Mouse (Mus musculus): Measurements from ENCODE around the gene Abtb2.
"Not testable (repeated sequence)": the region's sequence is repeated elsewhere in the genome, so short reads cannot be mapped to it uniquely, and the experiment has no call there.

Gene Abtb2

DNA sequence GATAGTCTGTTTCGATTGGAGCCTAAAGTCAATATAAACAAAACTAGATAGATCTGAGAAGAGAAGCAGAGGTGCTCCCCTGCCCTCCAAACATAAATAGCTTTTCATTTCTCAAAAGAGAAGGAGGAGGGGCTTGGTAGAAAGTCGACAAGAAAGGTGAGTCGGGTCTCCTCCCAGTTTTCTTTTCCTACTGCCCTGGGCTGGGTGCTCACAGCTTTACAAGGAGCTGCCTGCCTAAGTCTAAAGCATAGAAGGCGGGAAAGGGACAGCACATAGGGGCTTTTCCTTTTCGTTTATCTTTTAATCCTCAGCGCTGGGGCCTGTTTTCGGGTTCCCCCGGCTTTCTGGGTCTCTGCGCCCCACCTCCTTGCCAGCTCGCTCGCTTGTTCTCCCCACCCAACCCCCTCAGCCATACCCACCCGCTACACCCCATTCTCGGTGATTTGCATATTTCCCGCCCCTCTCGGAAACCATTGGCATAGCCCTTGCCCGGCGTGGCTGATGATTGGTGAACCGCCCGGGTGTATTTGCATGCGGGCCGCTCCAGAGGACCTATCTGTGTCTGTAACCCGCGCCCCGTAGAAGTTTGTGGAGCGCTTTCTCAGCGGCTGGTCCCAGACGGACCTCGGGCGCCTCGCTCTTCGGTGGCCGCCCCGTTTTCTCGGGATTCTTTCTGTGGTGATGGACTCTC is at the start of gene Abtb2:
Gene Abtb2 (plus strand): TSS at position 579 of the 691 bp plus-strand sequence.
- peak; percentile 78 to 85 for DNase-seq (ENCODE audit: low spot score in 2 of 2)

GRCm38 (mm10) chr2:103516472-103516871 is 49.6 kb upstream of the Abtb2 start:
- DNase-seq (ENCODE audit: low spot score in 2 of 2) = no peak

DNA sequence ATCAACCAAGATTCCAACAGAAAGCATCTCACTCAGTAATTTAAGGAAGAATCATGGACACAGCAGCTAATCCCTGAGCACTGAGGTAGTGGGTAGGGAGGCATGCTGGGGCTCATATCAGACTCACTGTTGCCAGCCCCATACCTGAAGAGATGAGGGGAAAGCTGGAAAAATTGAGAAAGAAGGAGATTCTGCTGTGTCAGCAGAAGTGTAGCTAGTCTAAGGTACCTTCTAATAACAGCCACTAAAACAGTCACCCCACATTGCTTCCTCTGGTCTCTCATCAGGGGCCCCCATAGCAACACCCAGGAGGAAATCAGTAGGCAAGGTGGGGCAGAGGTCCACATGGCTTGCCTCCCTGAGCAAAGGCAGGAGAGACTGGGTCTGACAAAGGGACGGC is 40.5 kb upstream of the Abtb2 start:
- DNase-seq (ENCODE audit: low spot score in 2 of 2) = no peak

- peak; percentile 57 to 72 for DNase-seq (ENCODE audit: low spot score in 2 of 2)
Observed at GRCm38 (mm10) chr2:103547132-103547531, 19.0 kb upstream of the Abtb2 start.

DNA sequence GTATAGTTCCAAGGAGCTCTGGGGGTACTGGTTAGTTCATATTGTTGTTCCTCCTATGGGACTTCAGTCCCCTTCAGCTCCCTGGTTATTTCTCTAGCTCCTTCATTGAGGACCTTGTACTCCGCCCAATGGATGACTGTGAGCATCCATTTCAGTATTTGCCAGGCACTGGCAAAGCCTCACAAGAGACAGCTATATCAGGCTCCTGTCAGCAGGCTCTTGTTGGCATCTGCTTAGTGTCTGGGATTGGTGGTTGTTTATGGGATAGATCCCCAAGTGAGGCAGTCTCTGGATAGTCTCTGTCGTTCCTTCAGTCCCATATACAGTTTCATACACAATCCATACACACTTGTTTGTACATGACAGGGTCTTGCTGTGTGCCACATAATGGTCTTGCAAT is 15.8 kb upstream of the Abtb2 start:
- not testable (repeated sequence) for DNase-seq (ENCODE audit: low spot score in 2 of 2)

GRCm38 (mm10) chr2:103554041-103554440 is 12.1 kb upstream of the Abtb2 start:
- no peak for DNase-seq (ENCODE audit: low spot score in 2 of 2)

GRCm38 (mm10) chr2:103556125-103556877 is 9.8 kb upstream of the Abtb2 start:
- DNase-seq (ENCODE audit: low spot score in 2 of 2) = no peak

GRCm38 (mm10) chr2:103560955-103561354 is 5.2 kb upstream of the Abtb2 start:
- DNase-seq (ENCODE audit: low spot score in 2 of 2) = no peak

DNA sequence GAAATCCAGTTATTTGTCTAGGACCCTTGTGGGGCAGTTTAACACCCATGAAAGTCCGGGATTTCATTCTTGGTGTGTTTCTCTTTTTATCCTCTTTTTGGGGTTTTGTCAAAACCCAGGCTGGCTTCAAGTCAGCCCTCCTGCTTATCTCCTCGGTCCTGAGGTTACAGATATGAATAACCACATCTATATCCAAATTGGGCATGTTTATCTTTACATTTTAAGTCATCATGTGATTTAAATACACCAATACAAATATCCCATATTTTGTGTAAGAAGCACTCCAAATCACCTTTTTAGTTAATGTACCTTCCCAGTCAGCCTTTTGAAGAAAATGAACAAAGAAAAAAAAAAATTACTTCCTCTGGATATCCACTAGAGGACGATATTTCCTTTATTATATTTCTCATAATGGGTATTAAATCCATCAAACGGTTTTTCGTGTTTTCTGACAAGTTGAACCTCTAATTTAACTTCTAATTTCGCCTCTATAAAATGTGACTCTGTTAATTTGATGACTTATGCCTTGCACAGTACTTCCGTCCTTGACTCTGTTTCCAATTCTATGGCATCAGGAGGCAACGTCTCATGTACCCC is 1.6 kb upstream of the Abtb2 start:
- DNase-seq (ENCODE audit: low spot score in 2 of 2) = no peak

- DNase-seq (ENCODE audit: low spot score in 2 of 2) = peak in 1 of 2 experiments; percentile 31
Observed at GRCm38 (mm10) chr2:103565171-103565591, 929 bp upstream of the Abtb2 start.

DNA sequence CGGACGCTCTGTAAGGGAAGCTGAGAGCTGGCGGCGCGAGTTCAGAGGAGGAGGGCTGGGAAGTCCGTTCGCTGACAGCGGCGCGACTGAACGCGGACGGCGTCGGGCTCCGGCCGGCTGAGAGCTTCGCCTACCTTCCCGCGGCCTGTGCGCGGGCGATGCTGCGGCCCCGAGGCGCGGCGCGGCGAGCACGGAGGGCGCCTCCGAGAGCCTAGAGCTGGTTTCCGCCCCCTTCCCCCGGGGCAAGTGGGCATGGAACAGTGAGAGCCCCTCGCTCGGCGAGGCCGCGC is 258 bp downstream of the Abtb2 start:
- no peak for DNase-seq (ENCODE audit: low spot score in 2 of 2)

GRCm38 (mm10) chr2:103566713-103567521 is 807 bp downstream of the Abtb2 start:
- DNase-seq (ENCODE audit: low spot score in 2 of 2) = peak in 1 of 2 experiments; percentile 38

DNA sequence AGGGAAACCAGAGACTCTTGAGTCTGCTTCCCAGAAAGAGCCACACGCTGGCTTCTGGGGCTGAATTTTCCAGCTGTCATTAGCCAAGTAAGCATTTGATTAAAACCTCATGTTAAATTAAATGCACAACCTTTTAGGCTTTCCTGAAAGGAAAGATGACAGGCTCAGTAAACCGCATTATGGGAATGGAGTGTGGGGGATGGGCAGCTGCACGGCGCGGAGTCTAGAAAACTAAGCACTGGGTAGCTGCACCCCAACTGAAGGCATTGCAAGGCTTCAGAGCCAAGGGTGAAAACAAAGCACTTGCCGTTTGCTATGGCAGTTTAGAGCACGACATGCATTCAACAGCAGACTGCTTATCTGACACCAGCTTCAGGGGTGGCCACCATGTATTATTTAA is 2.1 kb downstream of the Abtb2 start:
- no peak for DNase-seq (ENCODE audit: low spot score in 2 of 2)

DNA sequence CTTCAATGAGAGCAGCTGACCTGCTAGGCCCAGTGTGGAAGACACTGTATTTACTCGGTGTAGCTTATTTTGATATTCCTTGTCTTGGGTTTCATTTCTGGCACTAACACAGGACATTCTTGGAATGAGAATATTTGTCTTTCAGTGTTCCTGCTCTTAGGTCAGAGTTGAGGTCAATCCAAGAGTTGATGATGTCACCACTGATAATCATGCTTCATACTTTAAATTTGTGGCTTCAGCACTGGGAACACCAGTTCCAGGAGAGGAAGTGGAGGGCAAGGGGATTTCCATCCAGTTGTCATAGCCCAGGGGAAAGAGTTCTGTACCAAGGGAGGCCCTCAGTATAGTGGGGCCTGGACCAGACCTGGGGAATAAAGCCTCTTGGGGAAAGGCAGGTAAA is 3.6 kb downstream of the Abtb2 start:
- no peak for DNase-seq (ENCODE audit: low spot score in 2 of 2)

- no peak for DNase-seq (ENCODE audit: low spot score in 2 of 2)
Observed at GRCm38 (mm10) chr2:103572354-103572753, 6.2 kb downstream of the Abtb2 start.

GRCm38 (mm10) chr2:103576371-103576770 is 10.3 kb downstream of the Abtb2 start:
- DNase-seq (ENCODE audit: low spot score in 2 of 2) = no peak

DNA sequence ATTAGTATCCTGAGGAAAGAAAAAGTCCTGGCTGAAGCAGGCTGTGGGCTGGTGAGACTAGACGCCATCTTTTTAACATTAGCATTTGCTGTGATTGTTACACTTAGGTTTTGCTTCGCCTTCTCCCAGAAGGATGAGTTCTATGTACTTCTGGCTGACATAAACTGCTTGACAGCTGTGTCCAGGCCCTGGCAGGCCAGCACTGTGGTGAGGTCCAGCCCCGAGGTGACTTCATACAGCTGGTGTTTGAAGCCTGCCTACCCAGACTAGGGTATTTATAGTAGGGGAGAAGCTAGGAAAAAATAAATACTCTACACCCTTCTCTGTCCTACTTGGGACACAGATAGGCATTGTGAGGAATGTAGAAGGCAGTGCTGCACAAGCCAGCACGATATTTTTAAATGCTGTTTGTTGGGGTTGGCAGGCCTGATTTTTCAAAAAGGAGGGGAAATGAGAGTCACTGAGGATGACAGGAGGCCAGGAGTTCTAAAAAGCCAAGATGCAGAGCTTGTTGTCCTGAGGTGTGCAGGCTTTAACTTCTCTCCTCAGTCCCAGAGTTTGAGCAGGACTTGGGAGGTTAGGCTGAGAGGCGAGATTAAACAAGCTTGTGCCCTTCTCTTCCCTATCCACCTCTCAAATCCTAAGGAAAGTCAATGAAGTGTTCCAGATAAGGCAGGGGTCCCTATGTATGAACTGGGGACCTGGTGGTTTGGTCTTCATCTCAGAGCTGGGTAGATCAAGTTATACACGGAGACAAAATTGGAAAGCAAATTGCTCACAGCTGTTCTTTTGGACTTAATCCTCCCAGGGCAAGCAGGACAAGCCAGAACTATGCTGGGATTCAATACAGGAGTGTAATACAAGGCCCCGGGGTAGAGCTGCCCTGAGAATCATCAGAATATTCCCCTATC is 11.9 kb downstream of the Abtb2 start:
- no peak for DNase-seq (ENCODE audit: low spot score in 2 of 2)

DNA sequence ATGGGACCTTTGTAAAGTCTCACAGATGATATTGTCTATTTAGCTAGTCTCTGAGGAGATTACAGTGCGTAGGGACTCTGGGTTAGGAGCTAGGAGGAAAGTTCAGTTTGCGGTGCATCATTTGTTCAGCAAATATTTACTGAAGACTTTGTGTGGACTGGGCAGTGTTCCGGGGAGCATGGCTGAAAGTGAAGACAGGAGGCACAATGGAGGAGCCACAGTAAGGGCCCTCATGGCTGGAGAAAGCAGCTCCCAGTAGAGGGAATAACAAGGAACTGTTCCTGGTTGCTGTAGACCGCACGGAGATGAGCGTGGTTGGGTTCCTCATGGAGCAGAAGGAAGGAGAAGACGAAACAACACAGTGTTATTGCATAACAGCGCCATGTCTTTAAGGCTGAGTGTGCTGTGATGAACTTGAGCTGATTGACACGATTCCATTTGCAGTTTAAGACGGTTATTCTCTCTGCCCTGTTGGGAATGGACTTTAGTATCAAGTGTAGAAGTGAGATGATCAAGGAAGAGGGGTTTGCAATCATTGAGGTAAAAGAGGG is 12.6 kb downstream of the Abtb2 start:
- no peak for DNase-seq (ENCODE audit: low spot score in 2 of 2)

DNA sequence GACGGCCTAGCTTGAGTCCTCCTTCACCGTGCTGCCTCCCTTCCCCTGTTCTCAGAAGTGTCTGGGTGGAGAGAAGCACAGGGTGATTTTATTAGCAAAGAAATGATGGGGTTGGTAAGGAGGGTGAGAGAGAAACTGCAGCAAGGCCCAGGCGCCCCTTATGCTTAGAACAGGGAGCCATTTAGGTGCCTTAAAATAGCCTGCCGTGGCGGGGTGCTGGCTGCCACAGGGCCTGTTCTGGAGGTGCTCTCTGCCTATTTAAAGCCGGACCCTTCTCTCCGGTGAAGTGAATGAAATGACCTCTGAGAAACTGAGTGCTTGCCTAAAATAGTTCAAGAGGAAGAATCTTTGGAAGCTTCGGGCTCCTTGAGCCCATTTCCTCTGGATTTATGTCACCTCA is 14.6 kb downstream of the Abtb2 start:
- DNase-seq (ENCODE audit: low spot score in 2 of 2) = no peak

- no peak for DNase-seq (ENCODE audit: low spot score in 2 of 2)
Observed at GRCm38 (mm10) chr2:103581369-103581897, 15.3 kb downstream of the Abtb2 start.

GRCm38 (mm10) chr2:103583316-103583715 is 17.2 kb downstream of the Abtb2 start:
- DNase-seq (ENCODE audit: low spot score in 2 of 2) = no peak

Measured in spleen, postnatal 14 days (tissue).